ENCODE assay signal across 12 mouse cellular contexts in the genomic region with DNA sequence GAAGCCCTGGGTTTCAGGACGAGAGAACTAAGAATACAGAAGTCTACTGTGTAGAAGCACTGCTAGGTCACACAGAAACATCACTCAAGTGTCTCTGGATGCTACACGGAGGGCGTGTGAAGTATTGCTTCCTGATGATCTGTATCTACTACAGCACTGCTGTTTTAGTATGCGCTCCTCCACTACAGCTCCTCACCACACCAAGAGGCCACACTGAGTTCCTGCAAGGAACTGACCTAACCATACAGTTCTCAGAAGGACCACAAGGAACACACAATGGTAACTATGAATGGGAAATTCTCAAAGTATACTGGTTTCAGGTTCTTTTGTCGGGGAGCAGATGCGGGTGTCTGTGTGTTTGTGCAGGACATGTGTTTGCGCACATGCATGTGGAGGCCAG. TPM values are rescaled to one million over a fixed set of nuclear protein-coding genes. Genes with fewer than 3 reads are reported as not detected.
DNase-seq lines count a peak whose midpoint lies in the region; ATAC-seq and TF ChIP-seq lines count a peak whose summit lies in the region.
"Had no signal": no experiment of that assay in that cellular context is flagged by ENCODE, and none has a peak within 500 bp of the region (broad histone marks: within the 10 kb centered on the region; RNA-seq: fewer than 3 reads in every experiment).

No protein-coding gene starts in this region.

- no peak overlapping the region for H3K4me3 ChIP-seq in midbrain, embryonic 11.5 days (ENCODE audit: low read depth, low read length)
- no peak overlapping the region for H3K4me3 ChIP-seq in midbrain, embryonic 15.5 days
- no peak overlapping the region for H3K4me3 ChIP-seq in CH12.LX (replicated peaks in 1 of 3; ENCODE audit: low read depth in 2 of 3, low read length in 2 of 3, poor library complexity in 1 of 3)
- no peak overlapping the region for H3K4me3 ChIP-seq in liver, embryonic 12.5 days
- H3K4me3 ChIP-seq: forebrain, embryonic 10.5 days; kidney, embryonic 15.5 days had no signal

- no peak overlapping the region for H3K27ac ChIP-seq in midbrain, embryonic 11.5 days (ENCODE audit: low read depth, low read length)
- no peak overlapping the region for H3K27ac ChIP-seq in midbrain, embryonic 15.5 days
- H3K27ac ChIP-seq in CH12.LX (ENCODE audit: insufficient read depth, low read depth) = no peak overlapping the region
- no peak overlapping the region for H3K27ac ChIP-seq in liver, embryonic 12.5 days
- H3K27ac ChIP-seq: forebrain, embryonic 10.5 days; kidney, embryonic 15.5 days had no signal

- peaks cover 25% of the 10 kb centered on the region for H3K79me2 ChIP-seq in CH12.LX (replicated peaks; ENCODE audit: control insufficient read depth, extremely low read depth, insufficient read depth, poor library complexity, severe bottlenecking)

- H3K9me3 ChIP-seq in midbrain, embryonic 11.5 days (ENCODE audit: control insufficient read depth, low read length) = no peaks in the 10 kb centered on the region
- H3K9me3 ChIP-seq in midbrain, embryonic 15.5 days = no peaks in the 10 kb centered on the region
- no peaks in the 10 kb centered on the region for H3K9me3 ChIP-seq in CH12.LX (replicated peaks; ENCODE audit: low read length)
- H3K9me3 ChIP-seq in liver, embryonic 12.5 days (replicated peaks) = no peaks in the 10 kb centered on the region
- H3K9me3 ChIP-seq: forebrain, embryonic 10.5 days; kidney, embryonic 15.5 days had no signal

- dilution Hi-C loops in CH12.LX (cut with MboI; ENCODE audit: extremely low pct_ligation_motif_present, extremely low pct_unique_long_range_greater_than_20kb, low sequenced_read_pairs) = no loop called here

- H3K36me3 ChIP-seq in midbrain, embryonic 11.5 days (ENCODE audit: control insufficient read depth, insufficient read depth, low read length) = peaks cover 13% of the 10 kb centered on the region
- peaks cover 6% of the 10 kb centered on the region; the same call in 1 of the 2 replicates for H3K36me3 ChIP-seq in midbrain, embryonic 15.5 days (replicated peaks)
- peaks cover 64 to 90% of the 10 kb centered on the region in 2 experiments for H3K36me3 ChIP-seq in CH12.LX (replicated peaks in 1 of 2; ENCODE audit: control insufficient read depth in 1 of 2, insufficient read depth in 1 of 2, low read length in 1 of 2)
- H3K36me3 ChIP-seq in liver, embryonic 12.5 days = peaks cover 93% of the 10 kb centered on the region

- TF ChIP-seq CTCF in CH12.LX (conservative IDR thresholded peaks at IDR 0.05 in 1 of 2, IDR thresholded peaks at IDR 0.05 in 1 of 2; ENCODE audit: low read depth in 2 of 2, low read length in 2 of 2) = no peak

- H3K4me2 ChIP-seq in midbrain, embryonic 11.5 days = no peak overlapping the region
- no peak overlapping the region for H3K4me2 ChIP-seq in midbrain, embryonic 15.5 days
- no peak overlapping the region for H3K4me2 ChIP-seq in CH12.LX (ENCODE audit: insufficient read depth, low read depth, poor library complexity, severe bottlenecking)
- H3K4me2 ChIP-seq in liver, embryonic 12.5 days = 0 out of 2 replicates have a peak overlapping the region, but pooled peaks have one; percentile 10
- H3K4me2 ChIP-seq: kidney, embryonic 15.5 days had no signal

- TF ChIP-seq RAD21 in CH12.LX (IDR thresholded peaks at IDR 0.05; ENCODE audit: low read depth, low read length) = no peak

- DNase-seq in midbrain, embryonic 11.5 days (ENCODE audit: low spot score, missing footprints) = peak; percentile 76
- peak; percentile 26 for DNase-seq in CH12.LX (ENCODE audit: extremely low read depth)
- DNase-seq in natural killer cell, adult 2 months (ENCODE audit: low spot score in 2 of 2) = peak; percentile 28 to 49
- DNase-seq in right cerebral cortex, postnatal 10 days (ENCODE audit: low spot score in 2 of 2) = no peak
- no peak for DNase-seq in layer of hippocampus, postnatal 10 days (ENCODE audit: low spot score in 2 of 2)
- DNase-seq: cerebellum, adult 11-12 months; heart, postnatal 36 days; lung, postnatal 10 days had no signal

- WGBS in midbrain, embryonic 11.5 days = 93% methylated on average over 7 of the region's 7 CpGs
- WGBS in midbrain, embryonic 15.5 days = 92% methylated on average over 7 of the region's 7 CpGs
- WGBS in liver, embryonic 12.5 days (ENCODE audit: insufficient replicate concordance) = 65% methylated on average over 7 of the region's 7 CpGs

- no peaks in the 10 kb centered on the region for H3K4me1 ChIP-seq in midbrain, embryonic 11.5 days (ENCODE audit: control insufficient read depth, insufficient read depth, low read length)
- H3K4me1 ChIP-seq in midbrain, embryonic 15.5 days = no peaks in the 10 kb centered on the region
- peaks cover 6 to 20% of the 10 kb centered on the region in 2 experiments; a peak in 2 of 4 replicates for H3K4me1 ChIP-seq in CH12.LX (ENCODE audit: control insufficient read depth in 1 of 2, insufficient read depth in 2 of 2)
- peaks cover 34% of the 10 kb centered on the region for H3K4me1 ChIP-seq in liver, embryonic 12.5 days
- H3K4me1 ChIP-seq: forebrain, embryonic 10.5 days; kidney, embryonic 15.5 days had no signal

- no peak for TF ChIP-seq EP300 in CH12.LX (IDR thresholded peaks at IDR 0.05; ENCODE audit: low read length)

- no peaks in the 10 kb centered on the region for H3K27me3 ChIP-seq in midbrain, embryonic 11.5 days (ENCODE audit: control insufficient read depth, insufficient read depth, low read length)
- no peaks in the 10 kb centered on the region for H3K27me3 ChIP-seq in midbrain, embryonic 15.5 days (replicated peaks)
- H3K27me3 ChIP-seq in CH12.LX (replicated peaks) = no peaks in the 10 kb centered on the region
- no peaks in the 10 kb centered on the region for H3K27me3 ChIP-seq in liver, embryonic 12.5 days (replicated peaks)
- H3K27me3 ChIP-seq: kidney, embryonic 15.5 days had no signal

- ATAC-seq in midbrain, embryonic 11.5 days (ENCODE audit: low FRiP score) = no peak
- no peak for ATAC-seq in midbrain, embryonic 15.5 days (replicated peaks)
- no peak for ATAC-seq in liver, embryonic 12.5 days

- in situ Hi-C loops in CH12.LX (cut with MboI; ENCODE audit: low pct_ligation_motif_present, low pct_unique_long_range_greater_than_20kb, low sequenced_read_pairs) = no loop called here

- TF ChIP-seq POLR2A in CH12.LX (IDR thresholded peaks at IDR 0.05; ENCODE audit: low read depth, low read length) = no peak

- H3K9ac ChIP-seq in midbrain, embryonic 11.5 days (ENCODE audit: low read length) = no peak overlapping the region
- H3K9ac ChIP-seq in midbrain, embryonic 15.5 days = no peak overlapping the region
- no peak overlapping the region for H3K9ac ChIP-seq in CH12.LX (ENCODE audit: insufficient read depth, low read depth)
- no peak overlapping the region for H3K9ac ChIP-seq in liver, embryonic 12.5 days
- H3K9ac ChIP-seq: kidney, embryonic 15.5 days had no signal

TF ChIP-seq in CH12.LX, 34 proteins besides CTCF, POLR2A, EP300 and RAD21:
- TF ChIP-seq HCFC1 (IDR thresholded peaks at IDR 0.05; ENCODE audit: low read depth, low read length) (no peak), USF2 (conservative IDR thresholded peaks at IDR 0.05; ENCODE audit: low read depth, low read length) (no peak), MEF2A (IDR thresholded peaks at IDR 0.05; ENCODE audit: borderline replicate concordance, low read depth, low read length) (no peak), ZMIZ1 (IDR thresholded peaks at IDR 0.05; ENCODE audit: low read depth, low read length) (no peak), NELFE (IDR thresholded peaks at IDR 0.05; ENCODE audit: low read depth, low read length) (no peak), MAX (IDR thresholded peaks at IDR 0.05; ENCODE audit: low read length) (no peak), PAX5 (IDR thresholded peaks at IDR 0.05; ENCODE audit: low read length) (no peak), NRF1 (IDR thresholded peaks at IDR 0.05; ENCODE audit: low read depth, low read length) (no peak), RCOR1 (conservative IDR thresholded peaks at IDR 0.05; ENCODE audit: low read depth, low read length) (no peak)

RNA-seq across cellular contexts. Expression of gene Rpa1, which starts 10.9 kb away (rescaled TPM):
- polyA plus RNA-seq in midbrain, embryonic 11.5 days (2014; fragmentation: Nextera tagmentation; extraction: Ambion mirVana) = 124 and 126 TPM in 2 replicates
- polyA plus RNA-seq in midbrain, embryonic 15.5 days (2015; fragmentation: Nextera tagmentation; extraction: Ambion mirVana) = 49.1 and 49.6 TPM in 2 replicates
- 287 and 354 TPM in 2 replicates for total RNA-seq in CH12.LX (2012; rRNA removed)
- total RNA-seq in CH12.LX (2014; rRNA removed) = 357 and 379 TPM in 2 replicates
- 230 and 247 TPM in 2 replicates for polyA plus RNA-seq in CH12.LX (2012; ENCODE audit: insufficient read length, low read depth)
- 143 and 149 TPM in 2 replicates for polyA plus RNA-seq in liver, embryonic 12.5 days (2016; fragmentation: Nextera tagmentation; extraction: Ambion mirVana)
- 10 to 100 TPM; 55.2 to 61.9 TPM for total RNA-seq in layer of hippocampus, postnatal 10 days (2021)

RNA-seq across cellular contexts. Expression of gene Smyd4, which starts 11.0 kb away (rescaled TPM):
- polyA plus RNA-seq in midbrain, embryonic 11.5 days (2014; fragmentation: Nextera tagmentation; extraction: Ambion mirVana) = 11.6 and 13.1 TPM in 2 replicates
- polyA plus RNA-seq in midbrain, embryonic 15.5 days (2015; fragmentation: Nextera tagmentation; extraction: Ambion mirVana) = 16.8 and 17.2 TPM in 2 replicates
- total RNA-seq in CH12.LX (2012; rRNA removed) (11.5 and 13.9 TPM in 2 replicates), CH12.LX (2014; rRNA removed) (13.9 and 15.4 TPM in 2 replicates)
- polyA plus RNA-seq in CH12.LX (2012; ENCODE audit: insufficient read length, low read depth) = 11.8 and 12.5 TPM in 2 replicates
- polyA plus RNA-seq in liver, embryonic 12.5 days (2016; fragmentation: Nextera tagmentation; extraction: Ambion mirVana) = 6.9 and 8.6 TPM in 2 replicates
- 10 to 100 TPM; 13.2 to 13.7 TPM for total RNA-seq in layer of hippocampus, postnatal 10 days (2021)

Comparison
In these comparisons a context has a peak if more than half of its experiments do, and no peak if none do; other contexts are left out.
1. DNase-seq: peak in midbrain, embryonic 11.5 days (single experiment), CH12.LX (single experiment) and natural killer cell, adult 2 months (2 of 2); none in right cerebral cortex, postnatal 10 days (0 of 2) and layer of hippocampus, postnatal 10 days (0 of 2).